Mouse (Mus musculus) left cerebral cortex, postnatal 4 days (tissue): ENCODE results near the gene Ube2d3. TPM values are rescaled to one million over a fixed set of nuclear protein-coding genes. Genes with fewer than 3 reads are reported as not detected.
A peak's percentile ranks its signal among the peaks of the same experiment; 100 is the strongest.
"Not testable (repeated sequence)": the region's sequence is repeated elsewhere in the genome, so short reads cannot be mapped to it uniquely, and the experiment has no call there.

Experiments used
- DNase-seq: peaks from one replicate; pipeline ENCODE4 v3.0.0-alpha.2; 2022
- intact Hi-C: fragments of 180-260 bp; cut with DNase I; formaldehyde crosslinking; loops from one replicate; pipeline ENCODE4 v1.15.1; 2025
- total RNA-seq, 2 experiments: library from RNA; stranded (reverse); gene quantifications; 2 replicates each; pipeline ENCODE4 v1.2.3; 2021

Ube2d3 gene
- total RNA-seq, 2 experiments from 2014 or later = 250 to 270 TPM

DNA sequence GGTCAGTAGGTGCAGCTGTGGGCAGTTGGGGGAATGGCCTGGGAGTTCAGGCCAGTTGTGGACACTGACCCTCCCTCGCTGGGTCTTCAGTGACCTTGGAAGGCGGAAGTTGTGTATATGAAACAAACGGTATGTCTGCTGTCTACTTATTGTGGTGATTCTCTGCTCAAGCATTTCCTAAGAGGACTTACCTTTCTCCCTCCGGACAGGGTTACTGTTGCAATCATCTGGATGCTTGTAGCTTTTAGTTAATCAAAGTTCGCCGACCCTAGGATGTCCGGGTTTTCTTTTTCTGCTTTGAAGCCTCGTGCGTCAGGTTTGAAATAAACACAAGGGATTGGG, 47.9 kb downstream of the Ube2d3 start:
- DNase-seq = no peak
- intact Hi-C loops = loop anchor here (10.0 kb wide), 1 partner anchor 1559 kb away; no protein-coding TSS in a partner anchor

DNA sequence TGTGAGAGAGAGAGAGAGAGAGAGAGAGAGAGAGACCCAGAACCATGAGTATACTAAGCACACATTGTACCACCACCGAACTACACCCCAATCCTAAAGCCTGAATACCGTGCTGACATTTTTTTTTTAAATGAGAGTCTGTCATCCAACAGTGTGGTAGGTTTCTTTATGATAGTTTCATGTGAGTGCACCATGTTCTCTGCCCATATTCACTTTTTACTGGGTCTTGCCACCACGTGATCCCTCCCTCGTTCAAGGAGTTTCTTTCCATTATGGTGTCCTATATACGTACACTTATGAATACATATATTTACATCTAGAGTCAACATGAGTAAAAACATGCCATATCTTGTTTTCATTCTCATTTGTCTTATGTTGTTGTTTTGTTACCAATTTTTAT, 48.4 kb downstream of the Ube2d3 start:
- intact Hi-C loops = loop anchor here (10.0 kb wide), 1 partner anchor 1558 kb away; no protein-coding TSS in a partner anchor
- DNase-seq = no peak

DNA sequence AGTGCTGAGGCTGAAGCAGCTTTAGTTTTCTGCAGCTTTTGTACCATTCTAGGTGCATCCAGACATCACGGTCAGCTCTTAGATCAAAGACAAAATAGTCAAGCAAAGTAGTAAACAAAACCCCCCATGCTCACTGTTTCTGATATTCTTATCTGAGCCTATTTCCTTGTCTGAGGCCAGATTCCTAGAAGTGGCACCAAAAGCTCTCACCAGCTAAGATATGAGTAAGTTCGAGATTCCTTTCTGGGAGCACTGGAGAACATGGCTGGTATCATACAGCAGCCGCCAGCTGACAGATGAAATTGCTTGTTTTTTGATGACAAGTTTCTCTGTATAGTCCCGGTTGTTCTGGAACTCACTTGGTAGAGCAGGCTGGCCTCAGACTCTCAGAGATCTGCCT, 49.9 kb downstream of the Ube2d3 start:
- intact Hi-C loops = loop anchor here (10.0 kb wide), 1 partner anchor 1557 kb away; no protein-coding TSS in a partner anchor
- DNase-seq = no peak

- intact Hi-C loops = loop anchor here (10.0 kb wide), 1 partner anchor 1555 kb away; no protein-coding TSS in a partner anchor
- DNase-seq = no peak
Observed at GRCm38 (mm10) chr3:135489865-135490520, 52.0 kb downstream of the Ube2d3 start.

DNA sequence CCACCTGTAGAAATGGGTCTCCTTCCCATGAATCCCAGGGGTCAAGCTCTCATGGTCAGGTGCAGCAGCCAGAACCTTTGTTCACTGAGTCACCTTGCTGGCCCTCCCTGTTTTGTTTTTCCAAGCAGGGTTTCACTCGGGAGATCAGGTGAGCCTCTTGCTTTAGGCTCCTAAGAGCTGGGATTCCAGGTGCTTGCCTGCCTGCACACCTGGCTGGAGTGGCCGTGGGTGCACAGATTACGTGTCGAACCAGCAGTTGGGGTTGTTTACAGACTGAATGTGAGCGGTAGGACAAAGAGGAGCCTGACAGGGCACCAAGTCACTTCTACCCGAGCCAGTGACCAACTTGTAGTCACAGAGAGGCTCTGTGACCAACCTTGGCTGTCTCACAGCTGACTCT, 53.2 kb downstream of the Ube2d3 start:
- intact Hi-C loops = no loop called here
- DNase-seq = no peak

GRCm38 (mm10) chr3:135493320-135493719, 55.4 kb downstream of the Ube2d3 start:
- DNase-seq, intact Hi-C loops: not testable (repeated sequence)

- DNase-seq, intact Hi-C loops: not testable (repeated sequence)
Observed at GRCm38 (mm10) chr3:135497956-135498355, 60.0 kb downstream of the Ube2d3 start.

DNA sequence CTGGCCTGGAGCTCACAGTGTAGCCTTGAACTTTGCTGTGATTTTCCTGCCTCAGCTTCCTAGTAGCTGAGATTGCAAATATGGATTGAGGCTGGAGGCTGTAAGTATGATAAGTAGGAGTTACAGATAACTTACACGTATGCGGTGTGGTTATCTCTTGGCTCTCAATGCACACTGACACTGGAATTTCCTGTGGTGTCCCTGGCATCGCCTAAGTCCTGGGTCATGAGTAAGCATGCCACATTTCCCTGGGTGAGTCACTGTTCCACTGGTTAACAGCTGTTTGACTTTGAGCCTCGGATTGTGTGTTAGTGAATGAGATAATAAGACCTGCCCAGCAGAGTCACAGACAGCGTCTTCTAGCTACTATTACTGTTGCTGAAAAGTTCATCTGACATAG, 60.9 kb downstream of the Ube2d3 start:
- intact Hi-C loops = no loop called here
- no peak for DNase-seq

DNA sequence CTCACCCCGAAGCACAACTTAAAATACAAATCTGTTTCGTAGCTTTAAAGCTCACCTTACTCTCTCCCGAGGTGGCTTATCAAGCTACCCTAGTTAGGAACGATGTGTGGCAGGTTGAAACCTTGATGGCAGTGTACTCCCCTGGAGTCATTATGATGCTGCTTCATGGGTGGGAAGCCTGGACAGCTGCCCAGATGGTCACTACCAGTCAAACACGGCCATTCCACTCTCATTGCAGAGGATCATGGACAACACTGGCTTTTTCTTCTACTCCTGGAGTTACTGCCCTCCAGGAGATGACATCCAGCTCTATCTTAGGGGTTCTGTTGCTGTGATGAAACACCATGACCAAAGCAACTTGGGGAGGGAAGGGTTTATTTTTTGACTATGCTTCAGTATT, 65.2 kb downstream of the Ube2d3 start:
- intact Hi-C loops = no loop called here
- no peak for DNase-seq

DNA sequence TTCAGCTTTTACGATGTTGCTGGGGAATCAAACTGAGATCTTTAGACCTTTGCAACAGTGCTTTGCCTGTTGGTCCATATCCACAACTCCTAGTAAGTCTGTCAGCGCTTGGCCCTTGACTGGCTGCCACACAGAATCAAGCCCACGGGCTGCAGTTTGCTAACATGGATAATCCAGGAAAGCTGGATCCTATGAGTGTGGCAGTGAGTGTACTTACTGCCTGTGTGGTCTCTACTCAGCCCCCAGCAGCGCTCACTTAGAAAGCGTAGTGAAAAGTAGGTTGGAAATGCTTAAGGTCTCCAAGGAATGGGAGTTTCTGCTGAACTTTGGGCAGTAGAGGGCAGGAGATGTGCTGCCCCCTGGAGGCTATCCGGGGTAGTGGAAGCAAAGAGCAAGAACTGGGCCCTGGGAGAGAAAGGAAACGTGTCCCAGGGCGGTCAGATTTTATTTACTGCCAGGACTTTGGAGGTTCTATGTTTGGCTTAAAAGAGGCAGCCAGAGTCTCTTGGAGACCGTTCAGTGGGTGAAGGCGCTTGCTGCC, 67.5 kb downstream of the Ube2d3 start:
- intact Hi-C loops = no loop called here
- peak; percentile 32 for DNase-seq

DNA sequence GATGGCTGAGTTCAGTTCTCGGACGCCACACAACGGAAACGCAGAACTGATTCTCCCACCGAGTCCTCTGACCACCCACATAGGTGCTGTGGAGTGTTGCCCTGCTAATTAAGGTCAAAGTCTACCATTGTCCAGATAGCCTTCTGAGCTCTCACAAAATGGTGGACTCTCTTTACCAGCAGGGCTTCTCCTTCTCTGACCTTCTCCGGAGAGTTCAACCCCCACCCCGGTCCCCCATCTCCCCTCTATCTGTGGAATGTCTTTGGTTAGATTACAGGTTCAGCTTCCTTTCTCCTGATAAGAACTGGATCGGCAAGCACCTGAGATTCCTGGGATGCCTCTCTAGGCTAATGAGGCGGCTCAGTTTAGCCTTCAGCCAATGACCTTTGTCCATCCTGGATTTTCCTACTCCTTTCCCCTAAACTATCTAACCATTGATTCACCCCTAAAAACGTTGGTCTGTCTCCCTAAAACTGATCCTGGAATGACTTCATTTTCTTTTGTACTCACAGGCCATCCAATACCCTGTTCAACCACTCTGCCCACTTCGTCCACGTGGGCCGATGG, 68.0 kb downstream of the Ube2d3 start:
- intact Hi-C loops = no loop called here
- DNase-seq = no peak

GRCm38 (mm10) chr3:135507506-135507905, 69.6 kb downstream of the Ube2d3 start:
- intact Hi-C loops = no loop called here
- DNase-seq = no peak

- intact Hi-C loops = no loop called here
Observed at GRCm38 (mm10) chr3:135508191-135508590, 70.2 kb downstream of the Ube2d3 start.

GRCm38 (mm10) chr3:135510372-135510771, 72.4 kb downstream of the Ube2d3 start:
- intact Hi-C loops = no loop called here
- DNase-seq = no peak

More at GRCm38 (mm10) chr3:135508191-135508590, 70.2 kb downstream of the Ube2d3 start:
- DNase-seq = no peak

DNA sequence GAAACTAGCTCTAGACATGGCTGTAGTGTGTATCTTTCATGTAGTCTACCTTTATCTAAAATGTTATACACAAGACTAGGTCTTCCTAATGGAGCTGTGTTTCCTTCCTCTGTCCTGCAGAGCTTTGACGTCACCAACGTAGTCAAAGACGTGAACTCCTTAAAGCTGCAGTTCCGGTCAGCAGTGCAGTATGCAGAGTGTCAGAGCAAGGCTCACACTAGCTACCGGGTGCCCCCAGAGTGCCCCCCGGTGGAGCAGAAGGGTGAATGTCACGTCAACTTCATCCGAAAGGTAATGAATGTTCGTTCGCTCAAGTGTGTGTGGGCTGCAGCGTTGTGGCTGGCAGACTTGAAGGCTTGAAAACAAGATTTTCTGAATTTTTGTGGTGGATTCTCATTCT, 73.7 kb downstream of the Ube2d3 start:
- intact Hi-C loops = no loop called here
- DNase-seq = no peak

DNA sequence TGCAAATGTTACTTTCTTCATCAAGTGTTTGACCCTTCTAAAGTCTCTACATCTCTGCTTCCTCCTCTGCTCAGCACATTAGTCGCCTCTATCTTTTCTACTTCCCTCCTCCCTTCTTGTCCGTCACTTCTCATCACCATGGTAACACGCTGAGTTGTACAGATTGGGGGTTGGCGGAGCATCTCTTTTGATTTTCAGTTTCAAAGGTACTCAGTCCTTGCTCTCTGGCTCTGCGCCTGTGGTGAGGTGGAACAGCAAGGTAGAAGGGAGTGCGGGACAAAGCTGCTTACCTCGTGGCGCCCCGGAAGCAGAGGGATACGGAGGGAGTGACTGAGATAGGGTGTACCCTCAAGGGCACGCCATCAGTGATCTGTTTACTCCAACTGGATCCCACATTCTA, 75.3 kb downstream of the Ube2d3 start:
- intact Hi-C loops = no loop called here

DNA sequence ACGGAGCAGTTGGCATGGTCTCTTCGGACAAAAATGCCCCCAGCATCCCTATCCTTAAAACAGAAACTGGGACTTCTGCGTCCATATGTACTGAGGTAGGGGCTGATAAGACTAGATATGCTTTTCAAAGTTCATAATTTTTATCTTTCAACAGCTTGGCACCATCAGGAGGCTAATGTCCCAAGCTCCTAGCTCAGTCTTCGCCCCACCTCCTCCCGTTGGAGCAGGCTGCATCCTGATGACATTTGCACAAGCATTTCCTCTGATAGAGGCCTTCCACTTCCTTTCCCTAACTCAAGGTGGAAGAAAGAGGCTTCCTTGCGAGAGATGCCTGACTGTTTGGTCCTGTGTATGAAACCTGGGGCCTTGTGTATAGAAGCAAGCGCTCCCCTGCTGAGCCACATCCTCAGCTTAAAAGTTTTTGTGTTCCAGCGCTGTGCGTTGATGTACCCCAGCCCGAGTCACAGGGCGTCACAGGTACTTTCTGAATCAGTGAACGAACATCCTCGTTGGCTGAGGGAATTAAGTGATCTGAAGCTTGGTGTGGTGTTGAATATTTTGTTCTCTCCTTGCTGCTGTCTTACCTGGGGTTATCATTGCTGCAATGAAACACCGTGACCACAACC, 76.0 kb downstream of the Ube2d3 start:
- intact Hi-C loops = no loop called here
- no peak for DNase-seq

More for the DNA sequence above, 75.3 kb downstream of the Ube2d3 start:
- peak; percentile 20 for DNase-seq

DNA sequence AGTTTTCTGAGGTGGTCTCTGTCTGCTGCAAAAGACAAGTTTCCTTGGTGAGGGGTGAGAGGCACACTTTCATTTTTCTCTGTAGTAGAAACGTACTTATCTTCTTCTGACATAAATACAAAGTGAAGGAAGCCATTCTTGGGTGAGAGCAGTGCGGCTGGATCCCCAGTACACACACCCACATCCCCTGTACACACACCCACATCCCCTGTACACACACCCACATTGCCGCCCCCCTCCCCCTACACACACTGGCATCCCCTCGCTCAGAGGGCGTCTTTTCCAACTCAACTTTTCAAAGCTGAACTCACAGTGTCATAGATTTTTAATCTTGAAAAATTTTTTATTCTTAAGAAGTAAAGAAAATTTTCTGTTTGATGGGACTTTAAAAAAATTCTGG, 77.3 kb downstream of the Ube2d3 start:
- intact Hi-C loops = no loop called here
- no peak for DNase-seq

GRCm38 (mm10) chr3:135516891-135517290, 78.9 kb downstream of the Ube2d3 start:
- intact Hi-C loops = no loop called here
- DNase-seq = peak; percentile 31
